Mouse (Mus musculus): ENCODE measurements around the gene Rpusd1. TPM values are rescaled to one million over a fixed set of nuclear protein-coding genes. Genes with fewer than 3 reads are reported as not detected.

Rpusd1 gene
- polyA plus RNA-seq, 1 experiment from 2014 or later: 7.2 TPM

GRCm38 (mm10) chr17:25716130-25716529 is 11.3 kb upstream of the Rpusd1 start:
- ATAC-seq: no peak
- Histone ChIP-seq H3K27me3 (replicated peaks; ENCODE audit: control insufficient read depth, insufficient read depth, low read length) (peaks cover 18% of the 10 kb centered on the region), H3K4me3 (ENCODE audit: low read depth, low read length) (no peak overlapping the region), H3K4me1 (replicated peaks; ENCODE audit: control insufficient read depth, insufficient read depth, low read length) (no peaks in the 10 kb centered on the region), H3K27ac (ENCODE audit: low read depth, low read length) (no peak overlapping the region), H3K4me2 (replicated peaks; ENCODE audit: low read depth) (no peak overlapping the region), H3K9ac (ENCODE audit: low read depth, low read length) (no peak overlapping the region), H3K9me3 (ENCODE audit: control insufficient read depth) (no peaks in the 10 kb centered on the region), H3K36me3 (ENCODE audit: control insufficient read depth, insufficient read depth) (peaks cover 7% of the 10 kb centered on the region; the same call in 1 of the 2 replicates)
- WGBS: 9% methylated on average over 6 of the region's 6 CpGs
- no peak for TF ChIP-seq CTCF (IDR thresholded peaks at IDR 0.05; ENCODE audit: low read depth)

GRCm38 (mm10) chr17:25716711-25717637 is 10.5 kb upstream of the Rpusd1 start, which contains the start of gene Gng13:
Gng13 (plus strand) TSS chr17:25717171.
- 0 out of 2 replicates have a peak within 1 kb of the TSS, but pooled peaks have one; percentile 17 for H3K9ac ChIP-seq (ENCODE audit: low read depth, low read length)
- no peaks in the 10 kb centered on the region for H3K4me1 ChIP-seq (replicated peaks; ENCODE audit: control insufficient read depth, insufficient read depth, low read length)
- TF ChIP-seq CTCF (IDR thresholded peaks at IDR 0.05; ENCODE audit: low read depth): no peak
- no peak within 1 kb of the TSS for H3K27ac ChIP-seq (ENCODE audit: low read depth, low read length)
- WGBS: 3% methylated on average over 41 of the region's 45 CpGs
- peaks cover 13% of the 10 kb centered on the region; the same call in 1 of the 2 replicates for H3K36me3 ChIP-seq (ENCODE audit: control insufficient read depth, insufficient read depth)
- H3K9me3 ChIP-seq (ENCODE audit: control insufficient read depth): no peaks in the 10 kb centered on the region
- peak within 1 kb of the TSS; percentile 71 for H3K4me2 ChIP-seq (replicated peaks; ENCODE audit: low read depth)
- ATAC-seq: peak; percentile 29; the same call in 1 of the 2 replicates
- peaks cover 18% of the 10 kb centered on the region for H3K27me3 ChIP-seq (replicated peaks; ENCODE audit: control insufficient read depth, insufficient read depth, low read length)
- peak within 1 kb of the TSS; percentile 37 for H3K4me3 ChIP-seq (ENCODE audit: low read depth, low read length)

- WGBS: 10% methylated on average over 6 of the region's 6 CpGs
- H3K4me2 ChIP-seq (replicated peaks; ENCODE audit: low read depth): peak overlapping the region; percentile 71
- H3K36me3 ChIP-seq (ENCODE audit: control insufficient read depth, insufficient read depth): peaks cover 18% of the 10 kb centered on the region; the same call in 1 of the 2 replicates
- H3K9ac ChIP-seq (ENCODE audit: low read depth, low read length): no peak overlapping the region
- no peaks in the 10 kb centered on the region for H3K4me1 ChIP-seq (replicated peaks; ENCODE audit: control insufficient read depth, insufficient read depth, low read length)
- TF ChIP-seq CTCF (IDR thresholded peaks at IDR 0.05; ENCODE audit: low read depth): no peak
- H3K4me3 ChIP-seq (ENCODE audit: low read depth, low read length): peak overlapping the region; percentile 37
- peaks cover 18% of the 10 kb centered on the region for H3K27me3 ChIP-seq (replicated peaks; ENCODE audit: control insufficient read depth, insufficient read depth, low read length)
- H3K9me3 ChIP-seq (ENCODE audit: control insufficient read depth): no peaks in the 10 kb centered on the region
- H3K27ac ChIP-seq (ENCODE audit: low read depth, low read length): no peak overlapping the region
- no peak for ATAC-seq
These were observed 9.8 kb upstream of the Rpusd1 start for GRCm38 (mm10) chr17:25717691-25718090.

- 98% methylated on average over 5 of the region's 5 CpGs for WGBS
- Histone ChIP-seq H3K27ac (ENCODE audit: low read depth, low read length) (no peak overlapping the region), H3K27me3 (replicated peaks; ENCODE audit: control insufficient read depth, insufficient read depth, low read length) (peaks cover 14% of the 10 kb centered on the region), H3K36me3 (ENCODE audit: control insufficient read depth, insufficient read depth) (peaks cover 24% of the 10 kb centered on the region; the same call in 1 of the 2 replicates), H3K4me3 (ENCODE audit: low read depth, low read length) (no peak overlapping the region), H3K4me2 (replicated peaks; ENCODE audit: low read depth) (no peak overlapping the region), H3K9me3 (ENCODE audit: control insufficient read depth) (no peaks in the 10 kb centered on the region), H3K4me1 (replicated peaks; ENCODE audit: control insufficient read depth, insufficient read depth, low read length) (no peaks in the 10 kb centered on the region; the same call in 1 of the 2 replicates), H3K9ac (ENCODE audit: low read depth, low read length) (no peak overlapping the region)
- ATAC-seq: no peak
- TF ChIP-seq CTCF (IDR thresholded peaks at IDR 0.05; ENCODE audit: low read depth): no peak
These were observed 6.0 kb upstream of the Rpusd1 start for GRCm38 (mm10) chr17:25721476-25721875.

GRCm38 (mm10) chr17:25723470-25723869 is 4.0 kb upstream of the Rpusd1 start:
- no peak overlapping the region for H3K9ac ChIP-seq (ENCODE audit: low read depth, low read length)
- 97% methylated on average over 19 of the region's 19 CpGs for WGBS
- no peak for TF ChIP-seq CTCF (IDR thresholded peaks at IDR 0.05; ENCODE audit: low read depth)
- no peaks in the 10 kb centered on the region for H3K27me3 ChIP-seq (replicated peaks; ENCODE audit: control insufficient read depth, insufficient read depth, low read length)
- no peak overlapping the region for H3K4me2 ChIP-seq (replicated peaks; ENCODE audit: low read depth)
- H3K27ac ChIP-seq (ENCODE audit: low read depth, low read length): no peak overlapping the region
- no peak overlapping the region for H3K4me3 ChIP-seq (ENCODE audit: low read depth, low read length)
- H3K4me1 ChIP-seq (replicated peaks; ENCODE audit: control insufficient read depth, insufficient read depth, low read length): peaks cover 4% of the 10 kb centered on the region; the same call in 1 of the 2 replicates
- ATAC-seq: no peak
- peaks cover 24% of the 10 kb centered on the region; the same call in 1 of the 2 replicates for H3K36me3 ChIP-seq (ENCODE audit: control insufficient read depth, insufficient read depth)
- no peaks in the 10 kb centered on the region for H3K9me3 ChIP-seq (ENCODE audit: control insufficient read depth)

- peaks cover 4% of the 10 kb centered on the region; the same call in 1 of the 2 replicates for H3K4me1 ChIP-seq (replicated peaks; ENCODE audit: control insufficient read depth, insufficient read depth, low read length)
- no peaks in the 10 kb centered on the region for H3K9me3 ChIP-seq (ENCODE audit: control insufficient read depth)
- H3K27ac ChIP-seq (ENCODE audit: low read depth, low read length): no peak overlapping the region
- ATAC-seq: no peak
- H3K27me3 ChIP-seq (replicated peaks; ENCODE audit: control insufficient read depth, insufficient read depth, low read length): no peaks in the 10 kb centered on the region
- no peak overlapping the region for H3K4me3 ChIP-seq (ENCODE audit: low read depth, low read length)
- no peak overlapping the region for H3K9ac ChIP-seq (ENCODE audit: low read depth, low read length)
- H3K36me3 ChIP-seq (ENCODE audit: control insufficient read depth, insufficient read depth): peaks cover 24% of the 10 kb centered on the region; the same call in 1 of the 2 replicates
- no peak overlapping the region for H3K4me2 ChIP-seq (replicated peaks; ENCODE audit: low read depth)
- 79% methylated on average over 7 of the region's 7 CpGs for WGBS
- peak; percentile 56 for TF ChIP-seq CTCF (IDR thresholded peaks at IDR 0.05; ENCODE audit: low read depth)
These were observed 3.6 kb upstream of the Rpusd1 start for GRCm38 (mm10) chr17:25723919-25724318.

Data from intestine, postnatal 0 days (tissue).